Mouse (Mus musculus) heart, adult 11 months (tissue): ENCODE measurements around the gene Sh3bgrl2.
A peak's percentile ranks its signal among the peaks of the same experiment; 100 is the strongest.

Experiments used
- DNase-seq: peaks from one replicate; pipeline ENCODE4 v3.0.0; 2022

The Sh3bgrl2 gene

GRCm38 (mm10) chr9:83560670-83561069 lies 12.5 kb downstream of the Sh3bgrl2 start:
- DNase-seq = peak; percentile 92

- peak; percentile 83 for DNase-seq
Observed at GRCm38 (mm10) chr9:83562889-83563288, 14.8 kb downstream of the Sh3bgrl2 start.

GRCm38 (mm10) chr9:83563808-83564549 lies 15.9 kb downstream of the Sh3bgrl2 start:
- DNase-seq = peak; percentile 45

- DNase-seq = peak; percentile 85
Observed at GRCm38 (mm10) chr9:83564934-83565652, 17.0 kb downstream of the Sh3bgrl2 start.

- peak; percentile 60 for DNase-seq
Observed at GRCm38 (mm10) chr9:83566141-83566540, 18.0 kb downstream of the Sh3bgrl2 start.

- DNase-seq = peak; percentile 85
Observed at GRCm38 (mm10) chr9:83568125-83568524, 20.0 kb downstream of the Sh3bgrl2 start.

- DNase-seq = peak; percentile 55
Observed at GRCm38 (mm10) chr9:83568937-83569336, 20.8 kb downstream of the Sh3bgrl2 start.

GRCm38 (mm10) chr9:83569898-83570297 lies 21.8 kb downstream of the Sh3bgrl2 start:
- no peak for DNase-seq

- DNase-seq = no peak
Observed at GRCm38 (mm10) chr9:83571315-83571714, 23.2 kb downstream of the Sh3bgrl2 start.

GRCm38 (mm10) chr9:83572326-83572725 lies 24.2 kb downstream of the Sh3bgrl2 start:
- DNase-seq = no peak

GRCm38 (mm10) chr9:83572870-83573269 lies 24.7 kb downstream of the Sh3bgrl2 start:
- DNase-seq = peak; percentile 49

- peak; percentile 91 for DNase-seq
Observed at GRCm38 (mm10) chr9:83573588-83573987, 25.5 kb downstream of the Sh3bgrl2 start.

GRCm38 (mm10) chr9:83575403-83575802 lies 27.3 kb downstream of the Sh3bgrl2 start:
- no peak for DNase-seq

- peak; percentile 76 for DNase-seq
Observed at GRCm38 (mm10) chr9:83576018-83576688, 28.0 kb downstream of the Sh3bgrl2 start.

- peak; percentile 76 for DNase-seq
Observed at GRCm38 (mm10) chr9:83576689-83577057, 28.5 kb downstream of the Sh3bgrl2 start.

- no peak for DNase-seq
Observed at GRCm38 (mm10) chr9:83577260-83577659, 29.1 kb downstream of the Sh3bgrl2 start.

- DNase-seq = no peak
Observed at GRCm38 (mm10) chr9:83579049-83579448, 30.9 kb downstream of the Sh3bgrl2 start.

GRCm38 (mm10) chr9:83582748-83583147 lies 34.6 kb downstream of the Sh3bgrl2 start:
- no peak for DNase-seq

- DNase-seq = peak; percentile 52
Observed at GRCm38 (mm10) chr9:83586316-83587050, 38.4 kb downstream of the Sh3bgrl2 start.

- peak; percentile 44 for DNase-seq
Observed at GRCm38 (mm10) chr9:83587116-83587515, 39.0 kb downstream of the Sh3bgrl2 start.

- DNase-seq = no peak
Observed at GRCm38 (mm10) chr9:83589063-83589462, 40.9 kb downstream of the Sh3bgrl2 start.

GRCm38 (mm10) chr9:83589680-83590467 lies 41.7 kb downstream of the Sh3bgrl2 start:
- peak; percentile 54 for DNase-seq
